Mouse (Mus musculus): ENCODE measurements around the gene Ifit3b.
"Not testable (repeated sequence)": the region's sequence is repeated elsewhere in the genome, so short reads cannot be mapped to it uniquely, and the experiment has no call there.

The Ifit3b gene

GRCm38 (mm10) chr19:34605472-34605871 is 2.3 kb upstream of the Ifit3b start:
- no peak for DNase-seq (ENCODE audit: low read depth, low spot score)

DNA sequence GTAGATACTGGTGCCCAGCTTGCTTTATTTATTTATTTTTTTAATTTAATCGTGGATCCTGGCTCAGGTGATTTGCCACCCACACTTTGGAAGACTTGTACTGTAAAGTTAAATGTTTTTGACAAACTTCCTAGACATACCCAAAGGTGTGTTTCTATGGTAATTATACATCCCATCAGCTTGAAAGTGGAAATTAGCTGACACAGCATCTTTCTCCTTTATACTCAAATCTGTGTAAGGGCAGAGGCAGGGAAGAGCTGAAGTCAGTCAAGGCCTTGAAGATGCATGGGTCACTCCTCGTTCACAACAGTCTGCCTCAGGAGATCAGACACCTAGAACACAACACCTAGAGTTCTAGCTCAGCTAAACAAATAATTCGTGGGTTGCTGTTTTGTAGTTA is 2.3 kb downstream of the Ifit3b start:
- not testable (repeated sequence) for DNase-seq (ENCODE audit: low read depth, low spot score)

GRCm38 (mm10) chr19:34612243-34613001 is 4.7 kb downstream of the Ifit3b start:
- not testable (repeated sequence) for DNase-seq (ENCODE audit: low read depth, low spot score)

DNA sequence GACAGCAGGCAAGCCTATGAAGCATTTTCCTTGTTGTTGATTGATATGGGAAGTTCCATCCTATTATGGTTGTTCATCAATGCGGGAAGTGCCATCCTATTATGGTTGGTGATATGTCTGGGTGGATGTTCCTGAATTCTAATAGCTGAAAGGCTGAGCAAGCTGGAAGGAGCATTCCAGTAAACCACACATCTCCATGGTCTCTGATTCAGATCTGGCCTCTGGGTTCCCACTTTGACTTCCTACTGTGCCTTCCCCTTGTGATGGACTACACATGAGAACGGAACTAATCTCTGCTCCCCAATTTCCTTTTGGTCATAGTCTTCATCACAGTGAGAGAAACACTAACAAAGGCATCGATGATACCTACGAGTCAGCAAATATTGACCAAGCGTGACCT is 13.1 kb downstream of the Ifit3b start:
- DNase-seq (ENCODE audit: low read depth, low spot score) = no peak

GRCm38 (mm10) chr19:34623781-34624180 is 16.0 kb downstream of the Ifit3b start:
- no peak for DNase-seq (ENCODE audit: low read depth, low spot score)

GRCm38 (mm10) chr19:34624663-34625062 is 16.9 kb downstream of the Ifit3b start:
- no peak for DNase-seq (ENCODE audit: low read depth, low spot score)

- no peak for DNase-seq (ENCODE audit: low read depth, low spot score)
These were observed 19.7 kb downstream of the Ifit3b start for GRCm38 (mm10) chr19:34627496-34627895.

GRCm38 (mm10) chr19:34631487-34631886 is 23.7 kb downstream of the Ifit3b start:
- no peak for DNase-seq (ENCODE audit: low read depth, low spot score)

DNA sequence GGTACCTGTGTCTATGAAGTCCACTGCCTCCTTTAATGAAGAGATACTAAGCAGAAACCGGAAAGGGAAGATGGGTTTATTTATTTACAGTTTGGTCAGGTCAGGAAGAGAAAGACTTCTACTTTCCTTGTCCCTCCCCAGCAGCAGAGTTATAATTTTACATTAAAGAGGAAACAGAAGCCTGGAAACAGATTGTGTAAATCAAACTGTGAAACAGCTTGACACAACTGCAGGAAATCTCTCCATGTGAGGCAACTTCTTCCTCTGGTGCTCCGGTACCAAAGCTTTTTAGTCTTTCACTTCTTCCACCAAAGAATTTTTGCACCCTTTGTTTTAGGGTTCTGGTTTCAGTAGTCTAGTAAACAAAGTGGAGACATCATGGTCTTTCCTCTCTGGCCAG is 25.7 kb downstream of the Ifit3b start:
- DNase-seq (ENCODE audit: low read depth, low spot score) = no peak

GRCm38 (mm10) chr19:34636933-34637557 is 29.3 kb downstream of the Ifit3b start:
- DNase-seq (ENCODE audit: low read depth, low spot score) = peak; percentile 42

GRCm38 (mm10) chr19:34640623-34641022 is 32.9 kb downstream of the Ifit3b start, which contains the start of the genes Ifit1bl2 and Ifit1:
Gene Ifit1bl2, minus strand, starts transcription at chr19:34640743.
Gene Ifit1, plus strand, starts transcription at chr19:34640871.
- DNase-seq (ENCODE audit: low read depth, low spot score) = no peak

DNA sequence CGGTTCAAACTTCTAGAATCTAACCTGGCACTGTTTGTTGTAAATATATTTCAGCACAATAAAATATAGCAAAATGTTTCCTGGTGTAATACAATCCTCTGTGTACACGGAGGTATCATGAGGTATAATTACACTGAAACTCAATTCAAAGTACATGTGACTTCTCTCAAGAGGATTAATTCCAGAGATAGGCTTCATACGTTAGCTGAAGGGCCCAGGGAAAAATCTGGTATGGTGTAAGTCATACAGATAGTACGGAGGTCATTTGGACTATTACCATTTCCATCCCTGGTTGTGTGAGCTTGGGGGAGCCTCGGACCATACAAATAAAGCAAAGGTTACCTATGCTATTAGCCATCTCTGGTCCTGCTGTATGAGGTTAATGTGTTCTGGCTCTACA is 34.8 kb downstream of the Ifit3b start:
- DNase-seq (ENCODE audit: low read depth, low spot score) = no peak

- not testable (repeated sequence) for DNase-seq (ENCODE audit: low read depth, low spot score)
These were observed 39.9 kb downstream of the Ifit3b start for GRCm38 (mm10) chr19:34647630-34648029.

DNA sequence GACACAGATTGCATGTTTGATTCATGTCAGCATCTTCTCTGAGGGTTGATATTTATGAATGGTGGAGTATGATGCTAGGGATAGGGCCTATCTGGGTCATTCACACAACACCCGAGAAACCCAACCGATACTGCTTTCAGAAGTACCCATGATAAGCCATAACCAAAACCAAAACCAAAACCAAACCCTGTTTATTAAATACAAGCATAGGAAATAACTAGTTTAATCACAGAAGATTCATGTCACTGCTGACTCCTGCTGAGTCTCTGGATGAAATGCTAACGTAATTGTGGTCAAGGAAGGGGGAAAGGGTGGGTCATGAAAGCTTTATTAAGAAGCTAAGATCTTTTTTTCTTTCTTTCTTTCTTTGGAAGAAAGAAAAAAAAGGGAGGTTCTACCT is 42.5 kb downstream of the Ifit3b start:
- DNase-seq (ENCODE audit: low read depth, low spot score) = no peak

GRCm38 (mm10) chr19:34650997-34651396 is 43.2 kb downstream of the Ifit3b start:
- DNase-seq (ENCODE audit: low read depth, low spot score) = no peak

DNA sequence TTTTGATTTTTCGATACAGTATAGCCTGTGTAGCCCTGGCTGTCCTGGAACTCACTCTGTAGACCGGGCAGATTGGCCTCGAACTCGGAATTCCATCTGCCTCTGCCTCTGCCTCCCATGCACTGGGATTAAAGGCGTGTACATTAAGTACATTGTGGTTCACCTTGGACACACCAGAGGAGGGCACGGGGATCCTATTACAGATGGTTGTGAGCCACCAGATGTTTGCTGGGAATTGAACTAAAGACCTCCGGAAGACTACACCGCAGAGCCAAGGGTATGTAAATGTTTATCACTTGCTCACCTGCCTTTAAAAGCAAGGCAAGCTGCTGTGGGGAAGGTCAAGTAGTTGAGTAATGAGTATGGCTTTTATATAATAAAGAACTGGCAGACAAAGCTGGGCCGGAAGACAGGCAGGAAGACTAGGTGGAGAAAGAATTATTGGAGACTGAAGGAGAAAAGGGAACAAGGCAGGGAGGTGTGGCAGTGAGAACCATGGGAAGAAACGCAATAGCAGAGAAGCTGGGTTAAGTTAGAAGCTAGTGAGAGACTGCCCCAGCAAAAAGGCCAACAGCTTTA is 47.5 kb downstream of the Ifit3b start:
- DNase-seq (ENCODE audit: low read depth, low spot score) = no peak

DNA sequence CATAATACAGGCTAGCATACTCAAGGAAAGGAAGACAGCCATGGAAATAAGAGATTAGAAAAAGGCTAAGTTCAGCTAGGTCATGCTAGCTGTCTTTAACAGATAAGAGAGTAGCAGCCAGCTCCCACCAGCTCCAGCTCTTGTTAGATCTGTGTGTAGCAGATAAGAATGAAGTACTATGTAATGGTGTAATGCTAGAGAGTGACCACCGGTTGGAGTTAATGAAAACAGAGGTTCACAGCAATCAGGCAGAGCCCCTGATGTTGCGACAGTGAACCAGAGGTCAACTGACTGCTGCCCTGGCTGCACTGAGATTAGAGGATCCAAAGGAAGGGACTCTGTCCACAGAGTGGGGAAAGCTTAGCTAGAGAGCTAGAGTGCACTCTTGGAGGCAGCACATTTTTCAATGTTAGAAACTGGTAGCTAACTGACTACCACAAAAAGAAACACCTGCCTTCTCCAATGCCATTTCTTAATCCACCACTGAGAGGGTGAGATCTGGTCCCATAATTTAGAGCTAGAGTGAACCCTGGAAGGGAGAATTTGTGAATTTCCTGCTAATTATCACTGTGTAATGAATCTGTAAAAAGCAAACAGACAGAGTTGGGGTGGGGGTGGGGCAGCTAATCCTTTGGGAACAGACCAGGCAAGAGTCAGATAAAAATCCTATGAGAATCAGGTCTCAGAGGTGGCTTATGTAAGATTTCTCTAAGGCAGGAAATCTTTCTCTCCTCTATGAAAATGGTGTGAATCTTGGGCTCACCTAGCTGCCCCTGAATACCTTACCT is 48.9 kb downstream of the Ifit3b start:
- no peak for DNase-seq (ENCODE audit: low read depth, low spot score)

GRCm38 (mm10) chr19:34662067-34662507 is 54.3 kb downstream of the Ifit3b start:
- DNase-seq (ENCODE audit: low read depth, low spot score) = peak; percentile 53

DNA sequence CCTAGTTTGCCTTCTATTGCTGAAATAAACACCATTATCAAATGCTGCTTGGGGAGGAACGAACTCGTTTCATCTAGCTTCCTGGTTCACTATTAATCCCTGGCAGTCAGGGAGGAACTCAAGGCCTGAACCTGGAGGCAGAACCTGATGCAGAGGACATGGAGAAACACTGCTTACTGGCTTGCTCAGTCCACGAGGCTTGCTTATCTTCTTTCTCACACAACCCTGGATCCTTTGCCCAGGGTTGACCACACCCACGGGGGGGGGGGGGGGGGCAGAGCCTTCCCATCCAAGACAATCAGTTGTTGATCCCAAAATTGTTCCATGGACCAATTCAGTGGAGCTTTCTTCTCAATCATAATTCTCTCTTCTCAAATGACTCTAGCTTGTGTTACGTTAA is 55.0 kb downstream of the Ifit3b start:
- no peak for DNase-seq (ENCODE audit: low read depth, low spot score)

All from retina, postnatal 7 days (tissue).